Mouse (Mus musculus) forebrain, embryonic 13.5 days (tissue): ENCODE measurements at regions not wholly inside any gene's neighbourhood (a gene's known extent, or its start where the extent isn't known, plus 50 kb on each side); places are given as distances from the start of the nearest gene placed in this dataset.

Experiments used
- ATAC-seq: fragments of 200-750 bp; cut with Nextera tagmentation; 2 replicates; pipeline ENCODE4 v1.8.0; 2017
- H3K27ac ChIP-seq: fragments of 300-500 bp; sonication (generic); 2 replicates; pipeline ENCODE4 v1.5.1; 2015; ENCODE audit warnings: inconsistent platforms, mild to moderate bottlenecking, moderate library complexity
- H3K27me3 ChIP-seq: fragments of 300-500 bp; sonication (generic); 2 replicates; pipeline ENCODE4 v1.6.1; 2015; ENCODE audit warnings: mild to moderate bottlenecking, inconsistent platforms
- H3K36me3 ChIP-seq: fragments of 300-500 bp; sonication (generic); 2 replicates; pipeline ENCODE4 v1.6.1; 2015; ENCODE audit warnings: mild to moderate bottlenecking, inconsistent platforms; ENCODE audit not compliant: poor library complexity, severe bottlenecking
- H3K4me1 ChIP-seq: fragments of 300-500 bp; sonication (generic); 2 replicates; pipeline ENCODE4 v1.6.1; 2015; ENCODE audit warnings: inconsistent platforms
- H3K4me2 ChIP-seq: fragments of 300-500 bp; sonication (generic); 2 replicates; pipeline ENCODE4 v1.6.1; 2015; ENCODE audit warnings: inconsistent platforms, mild to moderate bottlenecking, moderate library complexity
- H3K4me3 ChIP-seq: fragments of 300-500 bp; sonication (generic); 2 replicates; pipeline ENCODE4 v1.5.1; 2015; ENCODE audit warnings: mild to moderate bottlenecking, inconsistent platforms
- H3K9ac ChIP-seq: fragments of 300-500 bp; sonication (generic); 2 replicates; pipeline ENCODE4 v1.6.1; 2015; ENCODE audit warnings: mild to moderate bottlenecking, inconsistent platforms
- H3K9me3 ChIP-seq: fragments of 300-500 bp; sonication (generic); replicated peaks from 2 replicates; pipeline ENCODE4 v1.6.1; 2016; ENCODE audit warnings: inconsistent platforms
- WGBS: fragments of 180-500 bp; shearing (Covaris S2); methylation state at CpG from one replicate; pipeline ENCODE4 v1.1.7; 2015; 5-methylcytosine and 5-hydroxymethylcytosine counted together

GRCm38 (mm10) chr1:77028216-77028615 is 486.7 kb downstream of the Epha4 start:
- WGBS = 81% methylated on average over 6 of the region's 6 CpGs
- ATAC-seq = no peak
- Histone ChIP-seq H3K9ac (no peak overlapping the region), H3K4me3 (no peak overlapping the region), H3K4me2 (no peak overlapping the region), H3K27ac (peak overlapping the region; percentile 32; the same call in 1 of the 2 replicates), H3K36me3 (no peaks in the 10 kb centered on the region), H3K9me3 (no peaks in the 10 kb centered on the region), H3K4me1 (peaks cover 6% of the 10 kb centered on the region; the same call in 1 of the 2 replicates), H3K27me3 (no peaks in the 10 kb centered on the region)

GRCm38 (mm10) chr1:77029091-77029490 is 485.8 kb downstream of the Epha4 start:
- Histone ChIP-seq H3K4me3 (no peak overlapping the region), H3K27me3 (no peaks in the 10 kb centered on the region), H3K4me1 (peaks cover 6% of the 10 kb centered on the region; the same call in 1 of the 2 replicates), H3K36me3 (no peaks in the 10 kb centered on the region), H3K9me3 (no peaks in the 10 kb centered on the region), H3K9ac (no peak overlapping the region), H3K27ac (no peak overlapping the region), H3K4me2 (no peak overlapping the region)
- 85% methylated on average over 6 of the region's 6 CpGs for WGBS
- no peak for ATAC-seq

GRCm38 (mm10) chr1:77043749-77044564 is 470.9 kb downstream of the Epha4 start:
- H3K4me3 ChIP-seq = no peak overlapping the region

GRCm38 (mm10) chr1:77048720-77049406 is 466.0 kb downstream of the Epha4 start:
- ATAC-seq = peak; percentile 51; the same call in 1 of the 2 replicates

More at GRCm38 (mm10) chr1:77043749-77044564, 470.9 kb downstream of the Epha4 start:
- Histone ChIP-seq H3K9ac (no peak overlapping the region), H3K27ac (no peak overlapping the region), H3K4me2 (no peak overlapping the region), H3K9me3 (no peaks in the 10 kb centered on the region), H3K27me3 (no peaks in the 10 kb centered on the region), H3K36me3 (no peaks in the 10 kb centered on the region), H3K4me1 (peaks cover 3% of the 10 kb centered on the region)
- ATAC-seq = no peak
- WGBS = 83% methylated on average over 14 of the region's 14 CpGs

GRCm38 (mm10) chr1:77051239-77051638 is 463.6 kb downstream of the Epha4 start:
- ATAC-seq = no peak
- no peaks in the 10 kb centered on the region for H3K27me3 ChIP-seq
- WGBS = 71% methylated on average over 5 of the region's 5 CpGs
- H3K9ac ChIP-seq = no peak overlapping the region
- peaks cover 5% of the 10 kb centered on the region for H3K4me1 ChIP-seq
- H3K36me3 ChIP-seq = no peaks in the 10 kb centered on the region
- H3K27ac ChIP-seq = no peak overlapping the region
- no peak overlapping the region for H3K4me2 ChIP-seq
- H3K9me3 ChIP-seq = no peaks in the 10 kb centered on the region
- no peak overlapping the region for H3K4me3 ChIP-seq

More at GRCm38 (mm10) chr1:77048720-77049406, 466.0 kb downstream of the Epha4 start:
- Histone ChIP-seq H3K9ac (no peak overlapping the region), H3K4me3 (no peak overlapping the region), H3K27ac (no peak overlapping the region), H3K36me3 (no peaks in the 10 kb centered on the region), H3K27me3 (no peaks in the 10 kb centered on the region), H3K9me3 (no peaks in the 10 kb centered on the region), H3K4me2 (no peak overlapping the region), H3K4me1 (peaks cover 5% of the 10 kb centered on the region)
- 84% methylated on average over 7 of the region's 7 CpGs for WGBS

- no peaks in the 10 kb centered on the region for H3K27me3 ChIP-seq
- no peak overlapping the region for H3K4me2 ChIP-seq
- no peak overlapping the region for H3K27ac ChIP-seq
- H3K4me3 ChIP-seq = no peak overlapping the region
- H3K36me3 ChIP-seq = no peaks in the 10 kb centered on the region
- WGBS = 84% methylated on average over 4 of the region's 4 CpGs
- no peaks in the 10 kb centered on the region for H3K9me3 ChIP-seq
- H3K9ac ChIP-seq = no peak overlapping the region
- ATAC-seq = no peak
- H3K4me1 ChIP-seq = peaks cover 2% of the 10 kb centered on the region
Observed at GRCm38 (mm10) chr1:77053837-77054540, 460.9 kb downstream of the Epha4 start.

GRCm38 (mm10) chr1:77062468-77062867 is 452.4 kb downstream of the Epha4 start:
- 79% methylated on average over 3 of the region's 3 CpGs for WGBS
- H3K4me3 ChIP-seq = no peak overlapping the region
- no peaks in the 10 kb centered on the region for H3K36me3 ChIP-seq
- H3K27ac ChIP-seq = no peak overlapping the region
- H3K4me2 ChIP-seq = no peak overlapping the region
- H3K9ac ChIP-seq = no peak overlapping the region
- ATAC-seq = no peak
- H3K9me3 ChIP-seq = no peaks in the 10 kb centered on the region
- no peaks in the 10 kb centered on the region for H3K27me3 ChIP-seq
- H3K4me1 ChIP-seq = no peaks in the 10 kb centered on the region

- Histone ChIP-seq H3K9ac (no peak overlapping the region), H3K27ac (peak overlapping the region; percentile 59), H3K4me1 (peaks cover 20% of the 10 kb centered on the region), H3K4me2 (no peak overlapping the region), H3K4me3 (no peak overlapping the region), H3K27me3 (no peaks in the 10 kb centered on the region), H3K36me3 (no peaks in the 10 kb centered on the region), H3K9me3 (no peaks in the 10 kb centered on the region)
- 25% methylated on average over 1 of the region's 1 CpGs for WGBS
- ATAC-seq = peak; percentile 51; the same call in 1 of the 2 replicates
Observed at GRCm38 (mm10) chr1:77073071-77073470, 441.8 kb downstream of the Epha4 start.

GRCm38 (mm10) chr1:77074926-77075885 is 439.7 kb downstream of the Epha4 start:
- H3K9ac ChIP-seq = no peak overlapping the region
- no peak overlapping the region for H3K27ac ChIP-seq
- no peak overlapping the region for H3K4me3 ChIP-seq
- no peak for ATAC-seq
- H3K27me3 ChIP-seq = no peaks in the 10 kb centered on the region
- H3K4me2 ChIP-seq = no peak overlapping the region
- H3K4me1 ChIP-seq = peaks cover 20% of the 10 kb centered on the region
- H3K36me3 ChIP-seq = no peaks in the 10 kb centered on the region
- no peaks in the 10 kb centered on the region for H3K9me3 ChIP-seq
- 90% methylated on average over 13 of the region's 13 CpGs for WGBS

- no peaks in the 10 kb centered on the region for H3K36me3 ChIP-seq
- no peak overlapping the region for H3K9ac ChIP-seq
- H3K4me1 ChIP-seq = peaks cover 23% of the 10 kb centered on the region
- peak overlapping the region; percentile 15; the same call in 1 of the 2 replicates for H3K27ac ChIP-seq
- H3K4me3 ChIP-seq = no peak overlapping the region
- H3K4me2 ChIP-seq = peak overlapping the region; percentile 8; the same call in 1 of the 2 replicates
- H3K9me3 ChIP-seq = no peaks in the 10 kb centered on the region
- peak; percentile 55; the same call in 1 of the 2 replicates for ATAC-seq
- no peaks in the 10 kb centered on the region for H3K27me3 ChIP-seq
- 8% methylated on average over 5 of the region's 5 CpGs for WGBS
Observed at GRCm38 (mm10) chr1:77080767-77081166, 434.1 kb downstream of the Epha4 start.

- WGBS = 37% methylated on average over 7 of the region's 7 CpGs
- H3K27ac ChIP-seq = no peak overlapping the region
- ATAC-seq = no peak
- H3K4me3 ChIP-seq = no peak overlapping the region
- H3K4me1 ChIP-seq = peaks cover 23% of the 10 kb centered on the region
- H3K36me3 ChIP-seq = no peaks in the 10 kb centered on the region
- H3K9ac ChIP-seq = no peak overlapping the region
- no peak overlapping the region for H3K4me2 ChIP-seq
- H3K9me3 ChIP-seq = no peaks in the 10 kb centered on the region
- H3K27me3 ChIP-seq = no peaks in the 10 kb centered on the region
Observed at GRCm38 (mm10) chr1:77081660-77082059, 433.2 kb downstream of the Epha4 start.
